Mouse (Mus musculus): ENCODE results near the gene Hspa5. TPM values are rescaled to one million over a fixed set of nuclear protein-coding genes. Genes with fewer than 3 reads are reported as not detected.

The Hspa5 gene
- 1,238 TPM for polyA plus RNA-seq (2017; shearing (Covaris generic))

DNA sequence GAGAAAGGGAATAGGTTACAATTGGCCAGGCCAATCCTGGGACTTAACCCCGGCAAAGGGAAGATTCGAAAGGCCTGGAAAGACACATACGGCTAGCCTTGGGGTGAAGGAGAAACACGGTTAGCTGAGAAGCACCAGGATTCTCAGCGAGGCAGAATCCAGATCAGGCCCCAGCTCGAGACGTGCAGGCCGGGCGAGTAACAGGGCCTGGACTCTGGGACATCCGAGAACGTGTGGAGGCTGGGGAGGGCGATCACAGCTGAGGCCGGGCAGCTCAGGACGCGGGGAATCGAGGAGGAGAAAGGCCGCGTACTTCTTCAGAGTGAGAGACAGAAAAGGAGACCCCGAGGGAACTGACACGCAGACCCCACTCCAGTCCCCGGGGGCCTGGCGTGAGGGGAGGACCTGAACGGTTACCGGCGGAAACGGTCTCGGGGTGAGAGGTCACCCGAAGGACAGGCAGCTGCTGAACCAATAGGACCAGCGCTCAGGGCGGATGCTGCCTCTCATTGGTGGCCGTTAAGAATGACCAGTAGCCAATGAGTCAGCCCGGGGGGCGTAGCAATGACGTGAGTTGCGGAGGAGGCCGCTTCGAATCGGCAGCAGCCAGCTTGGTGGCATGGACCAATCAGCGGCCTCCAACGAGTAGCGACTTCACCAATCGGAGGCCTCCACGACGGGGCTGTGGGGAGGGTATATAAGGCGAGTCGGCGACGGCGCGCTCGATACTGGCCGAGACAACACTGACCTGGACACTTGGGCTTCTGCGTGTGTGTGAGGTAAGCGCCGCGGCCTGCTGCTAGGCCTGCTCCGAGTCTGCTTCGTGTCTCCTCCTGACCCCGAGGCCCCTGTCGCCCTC is at the start of gene Hspa5:
TSS of gene Hspa5 (plus strand) at position 603 of the 859 bp plus-strand sequence.

DNA sequence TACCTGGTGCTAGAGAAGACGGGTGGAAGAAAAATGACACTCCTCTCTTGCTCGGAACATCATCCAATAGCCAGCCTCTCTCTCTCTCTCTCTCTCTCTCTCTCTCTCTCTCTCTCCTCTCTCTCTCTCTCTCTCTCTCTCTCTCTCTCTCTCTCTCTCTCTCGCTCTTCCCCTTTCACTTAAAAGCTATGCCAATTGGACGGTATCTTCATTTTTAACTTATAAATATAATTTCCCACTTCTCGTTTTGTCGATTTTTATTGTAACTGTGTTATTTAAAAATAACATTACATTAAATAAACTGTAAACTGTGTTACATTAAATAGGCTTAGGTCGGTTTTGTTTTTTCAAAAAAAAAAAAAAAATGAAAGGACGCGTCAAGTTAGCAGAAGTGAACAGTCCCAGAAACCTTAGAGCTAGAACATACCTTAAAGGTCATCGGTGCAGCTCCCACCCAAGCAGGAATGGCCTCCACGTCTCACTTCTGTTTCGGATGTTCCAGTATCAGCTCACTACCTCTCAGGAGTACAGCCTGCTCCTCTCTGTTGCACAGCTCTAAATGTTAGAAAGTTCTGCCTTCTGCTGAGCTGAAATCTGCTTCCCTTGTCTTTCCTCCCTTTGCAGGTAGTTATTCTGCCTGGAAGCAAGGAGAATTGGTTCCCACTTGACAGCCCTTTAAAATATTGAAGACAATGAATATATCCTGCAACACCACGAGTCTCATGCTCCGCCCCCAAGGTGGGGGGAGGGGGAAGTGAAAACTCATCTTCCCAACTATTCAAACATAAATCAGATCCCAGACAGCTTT is 17.0 kb upstream of the Hspa5 start, which contains the start of gene Gapvd1:
TSS of gene Gapvd1 (minus strand) at position 682 of the 808 bp plus-strand sequence.

DNA sequence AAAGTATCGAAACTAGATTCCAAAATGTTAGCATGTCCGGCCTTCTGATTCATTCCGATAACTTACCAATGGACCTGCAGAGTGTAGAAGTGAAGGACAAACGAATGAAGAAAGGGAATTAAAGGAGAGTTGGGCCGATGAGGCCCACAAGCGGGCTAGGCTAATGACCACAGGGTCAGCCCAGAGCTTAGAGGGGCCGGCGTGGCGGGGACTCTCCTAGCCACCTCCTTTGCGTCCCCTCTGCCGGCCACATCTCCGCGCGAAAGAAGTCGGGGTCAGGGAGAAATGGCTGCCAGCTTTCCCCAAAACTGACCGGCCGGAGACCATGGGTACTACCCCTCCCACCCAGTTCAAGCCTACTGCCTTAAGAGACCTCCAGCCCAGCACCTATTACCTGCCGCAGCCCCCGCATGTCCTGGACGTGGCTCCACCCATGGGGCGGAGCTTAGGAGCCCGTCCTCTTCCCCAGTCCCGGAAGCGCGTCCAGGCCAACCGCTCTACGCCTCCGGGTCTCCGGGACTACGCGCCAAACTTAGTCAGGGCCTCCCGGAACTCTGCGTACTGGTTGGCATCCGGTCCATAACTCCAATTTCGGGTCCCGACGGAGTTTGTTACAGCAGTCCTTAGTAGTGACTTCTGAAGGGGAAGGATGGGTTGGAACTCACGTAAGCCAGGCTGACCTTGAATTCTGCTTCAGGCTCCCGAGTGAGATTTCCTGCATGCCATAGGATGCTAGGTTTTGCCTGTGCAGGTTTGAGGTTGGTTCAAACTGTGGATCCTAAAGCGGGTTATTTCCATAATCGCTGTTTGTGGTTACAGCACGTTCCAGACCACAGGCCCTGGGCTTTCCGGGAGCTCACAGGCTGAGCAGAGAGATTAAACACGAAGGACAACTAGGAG is 27.8 kb downstream of the Hspa5 start, which contains the start of gene Rabepk:
TSS of gene Rabepk (minus strand) at position 556 of the 900 bp plus-strand sequence.

DNA sequence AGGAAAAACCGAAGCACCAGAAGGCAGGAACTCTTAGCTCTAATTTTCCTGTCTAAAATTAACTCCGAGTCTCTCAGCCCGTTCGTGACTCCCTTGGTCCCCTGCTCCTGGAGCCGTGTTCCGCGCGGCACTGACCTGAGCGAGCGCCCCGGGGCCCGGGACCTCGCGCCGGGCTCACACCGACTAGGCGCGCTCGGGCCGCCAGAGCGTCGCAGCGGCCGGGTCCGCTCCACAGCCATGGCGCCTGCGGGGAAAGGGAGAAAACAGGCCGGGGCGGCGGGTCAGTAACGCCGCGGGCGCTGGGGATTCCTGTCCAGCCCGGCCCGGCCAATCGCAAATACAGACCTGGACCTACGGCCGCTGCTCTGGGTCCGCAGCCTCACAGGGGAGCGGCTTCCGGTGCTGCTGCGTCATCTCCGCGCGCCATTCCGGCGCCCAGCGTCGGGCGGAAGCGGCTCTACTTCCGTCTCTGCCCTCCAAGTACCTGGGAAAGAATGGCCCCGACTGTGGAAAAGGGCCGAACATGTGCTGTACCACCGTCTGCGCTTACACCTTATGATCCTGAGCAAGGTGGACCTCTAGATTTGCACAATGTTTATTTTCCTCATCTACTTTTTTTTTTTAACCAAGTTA is 54.2 kb downstream of the Hspa5 start, which contains the start of gene Fbxw2:
TSS of gene Fbxw2 (minus strand) at position 485 of the 633 bp plus-strand sequence.

Other genes with a start within 250 kb of the Hspa5 start
- gene Gapvd1, start 16.7 kb upstream of the Hspa5 start, polyA plus RNA-seq (2017; shearing (Covaris generic)), result 97.3 TPM
- gene Rabepk, start 27.9 kb downstream of the Hspa5 start, polyA plus RNA-seq (2017; shearing (Covaris generic)), result 30.9 TPM
- gene Fbxw2, start 54.3 kb downstream of the Hspa5 start, polyA plus RNA-seq (2017; shearing (Covaris generic)), result 158 TPM
- not detected for gene Gm34653, start 61.0 kb downstream of the Hspa5 start, polyA plus RNA-seq (2017; shearing (Covaris generic))
- gene Cutal, start 102.4 kb downstream of the Hspa5 start, polyA plus RNA-seq (2017; shearing (Covaris generic)), result not detected
- gene Psmd5, start 103.0 kb downstream of the Hspa5 start, polyA plus RNA-seq (2017; shearing (Covaris generic)), result 40.6 TPM
- 3.1 TPM for gene Phf19, start 142.1 kb downstream of the Hspa5 start, polyA plus RNA-seq (2017; shearing (Covaris generic))
- gene Traf1, start 189.8 kb downstream of the Hspa5 start, polyA plus RNA-seq (2017; shearing (Covaris generic)), result 1,568 TPM

Measured in effector memory CD4-positive, alpha-beta T cell, adult 7 months (primary cell).